Mouse (Mus musculus): ENCODE data around the gene Wscd2. TPM values are rescaled to one million over a fixed set of nuclear protein-coding genes. Genes with fewer than 3 reads are reported as not detected.
A peak's percentile ranks its signal among the peaks of the same experiment; 100 is the strongest.

The Wscd2 gene
- 10 to 100 TPM in 2 of 4 experiments, 1 to 10 TPM in 2; 5.4 to 12.6 (median 9.4) TPM for total RNA-seq (2022)

DNA sequence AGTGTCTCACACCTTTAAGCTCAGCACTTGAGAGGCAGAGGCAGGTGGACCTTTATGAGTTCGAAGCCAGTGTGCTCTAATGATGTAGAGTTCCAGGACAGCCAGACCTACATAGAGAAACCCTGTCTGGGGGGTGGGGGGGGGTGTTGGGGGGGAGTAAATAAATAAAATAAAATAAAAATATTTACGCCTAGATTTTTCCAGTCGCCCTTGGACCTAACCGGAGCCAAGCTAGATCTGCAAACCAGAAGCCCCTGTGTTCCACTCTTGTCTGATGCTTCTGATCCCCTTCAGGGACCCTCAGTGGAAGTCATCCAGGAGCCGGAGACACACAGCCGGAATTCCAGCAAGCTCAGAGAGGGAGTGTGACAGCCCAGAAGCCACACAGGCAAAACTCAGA is at the start of gene Wscd2:
Wscd2 (plus strand) TSS at position 301 of the 400 bp plus-strand sequence.
- DNase-seq: no peak

DNA sequence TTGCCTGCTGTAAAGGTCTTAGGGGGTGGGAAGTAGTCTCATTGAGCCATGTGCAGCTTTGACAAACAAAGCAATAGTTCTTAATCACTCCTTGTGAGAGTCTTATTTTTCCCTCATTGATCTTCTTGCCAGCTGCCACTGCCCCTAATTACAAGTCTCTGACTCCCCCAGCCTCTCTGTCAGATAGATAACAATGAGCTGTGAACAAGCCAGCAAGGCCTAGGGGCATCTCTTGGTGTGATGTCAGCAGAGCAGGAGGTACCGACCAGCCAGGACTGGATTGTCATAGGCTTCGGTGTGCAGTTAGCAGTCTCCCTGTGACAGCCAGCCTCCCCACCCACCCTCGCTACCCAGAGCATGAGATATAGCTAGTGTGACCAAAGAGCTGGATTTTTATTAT is 48.0 kb upstream of the Wscd2 start:
- DNase-seq: no peak

DNA sequence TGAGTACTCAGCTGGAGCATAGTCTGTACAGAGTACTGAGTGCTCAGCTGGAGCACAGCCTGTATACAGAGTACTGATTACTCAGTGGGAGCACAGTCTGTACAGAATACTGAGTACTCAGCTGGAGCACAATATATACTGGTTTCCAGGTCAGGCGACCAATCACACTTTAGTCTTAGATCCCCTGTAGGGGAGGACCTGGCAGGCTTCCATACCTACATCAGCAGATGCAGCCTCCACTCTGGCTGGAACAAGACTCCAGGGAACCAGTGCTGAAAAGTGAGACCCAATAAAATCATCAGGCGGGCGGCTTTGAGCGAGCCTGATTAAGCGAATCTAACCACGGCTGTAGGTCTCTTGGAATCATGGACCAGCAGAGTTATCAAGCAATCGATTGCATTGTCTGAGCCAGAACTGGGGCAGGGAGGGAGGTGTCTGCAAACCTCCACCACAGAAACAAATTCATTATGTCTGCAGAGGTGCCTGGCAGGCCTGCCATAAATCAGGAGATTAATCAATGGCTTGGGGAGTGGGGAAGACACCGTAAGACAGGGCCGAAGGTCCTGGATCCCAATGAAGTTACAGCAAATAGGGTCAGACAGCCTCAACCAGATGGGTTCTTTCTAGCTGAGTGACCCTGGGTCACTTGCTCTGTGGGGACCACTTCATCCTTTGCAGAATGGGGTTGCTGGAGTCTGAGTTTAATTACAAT is 42.0 kb upstream of the Wscd2 start:
- no peak for DNase-seq

DNA sequence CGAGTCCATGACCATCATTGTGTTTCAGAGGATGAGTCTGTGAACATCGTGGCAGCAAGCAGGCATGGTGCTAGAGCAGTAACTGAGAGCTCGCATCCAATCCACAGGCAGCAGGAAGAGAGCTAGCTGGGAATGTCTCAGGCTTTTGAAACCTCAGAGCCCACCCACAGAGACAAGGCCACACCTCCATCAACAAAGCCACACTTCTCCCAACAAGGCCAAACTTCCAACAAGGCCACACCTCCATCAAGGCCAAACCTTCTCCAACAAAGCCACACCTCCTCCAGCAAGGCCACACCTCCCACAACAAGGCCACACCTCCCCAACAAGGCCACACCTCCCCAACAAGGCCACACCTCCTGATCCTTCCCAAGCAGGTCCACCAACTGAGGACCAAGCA is 40.8 kb upstream of the Wscd2 start:
- no peak for DNase-seq

DNA sequence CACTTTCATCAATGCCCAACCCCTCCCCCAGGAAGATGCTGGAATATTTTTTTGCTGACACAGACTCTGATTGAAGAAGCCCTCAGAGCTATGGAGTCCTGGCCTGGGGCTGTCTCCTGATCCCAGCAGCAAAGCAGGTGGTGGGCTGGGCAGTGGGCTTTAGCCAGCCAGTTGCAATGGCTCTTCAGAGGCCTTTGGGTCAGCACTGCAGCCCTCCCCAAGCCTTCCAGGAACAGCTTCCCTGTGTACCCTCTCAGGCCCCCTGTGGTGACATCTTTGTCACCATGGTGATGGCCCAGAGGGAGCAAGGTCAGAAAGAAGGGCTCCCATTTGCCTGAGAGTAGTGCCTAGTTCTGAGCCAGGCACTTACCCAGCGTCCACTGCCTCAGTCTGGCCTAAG is 37.4 kb upstream of the Wscd2 start:
- DNase-seq: no peak

DNA sequence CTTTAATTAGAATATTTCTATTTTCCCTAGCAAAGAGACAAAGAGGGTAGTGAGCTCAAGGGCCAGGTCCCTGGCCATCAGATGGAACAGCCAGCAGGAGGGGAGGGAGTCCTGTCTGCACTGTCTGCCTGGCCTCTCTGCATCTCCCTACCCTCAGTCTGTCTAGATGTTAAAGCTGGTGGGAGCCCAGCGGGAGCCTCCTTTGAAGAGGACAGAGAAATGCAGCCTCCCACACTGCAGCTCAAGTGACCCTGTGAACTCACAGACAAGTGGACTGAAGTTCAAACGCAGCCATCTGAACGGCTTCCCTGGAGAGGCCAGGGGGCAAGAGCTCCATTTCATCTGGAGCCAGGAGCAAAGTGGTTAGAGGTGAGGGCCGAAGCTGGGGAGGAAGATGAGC is 36.8 kb upstream of the Wscd2 start:
- DNase-seq: no peak

DNA sequence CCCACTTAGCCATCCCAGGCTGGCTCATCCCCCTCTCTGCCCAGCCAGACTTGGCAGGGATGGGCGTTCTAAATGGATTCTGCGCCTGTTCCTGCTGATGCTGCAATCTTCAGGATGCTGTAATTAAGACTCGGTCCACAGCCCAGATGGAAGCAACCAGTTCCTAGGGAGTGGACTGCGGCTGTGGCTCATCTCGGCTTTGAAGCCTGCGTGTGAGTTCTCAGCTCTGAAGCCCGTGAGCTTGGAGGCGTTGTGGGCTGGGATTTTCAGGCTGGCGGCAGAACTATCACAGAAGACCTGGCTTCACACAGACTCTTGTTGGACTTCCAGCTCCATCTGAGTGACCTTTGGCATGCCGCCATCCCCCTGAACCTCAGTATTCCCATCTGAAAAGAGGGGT is 34.1 kb upstream of the Wscd2 start:
- DNase-seq: no peak

DNA sequence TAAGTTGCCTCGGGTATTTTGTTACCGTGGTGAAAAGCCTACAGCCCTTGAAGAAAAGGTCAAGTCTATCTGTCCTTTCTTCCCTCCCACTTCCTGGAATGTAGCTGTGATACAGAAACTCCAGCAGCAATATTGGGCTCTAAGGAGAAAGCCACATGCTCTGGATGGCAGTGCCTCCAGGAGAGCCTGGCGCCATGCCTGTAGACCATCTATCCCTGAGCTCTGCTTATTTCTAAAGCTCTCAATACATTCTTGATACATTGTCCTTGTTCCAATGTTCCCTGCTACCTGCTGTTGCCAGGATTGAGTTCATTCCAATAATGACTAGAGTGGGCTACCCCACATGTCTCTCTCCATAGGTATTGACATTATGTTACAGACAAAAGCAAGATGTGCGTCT is 33.4 kb upstream of the Wscd2 start:
- DNase-seq: no peak

DNA sequence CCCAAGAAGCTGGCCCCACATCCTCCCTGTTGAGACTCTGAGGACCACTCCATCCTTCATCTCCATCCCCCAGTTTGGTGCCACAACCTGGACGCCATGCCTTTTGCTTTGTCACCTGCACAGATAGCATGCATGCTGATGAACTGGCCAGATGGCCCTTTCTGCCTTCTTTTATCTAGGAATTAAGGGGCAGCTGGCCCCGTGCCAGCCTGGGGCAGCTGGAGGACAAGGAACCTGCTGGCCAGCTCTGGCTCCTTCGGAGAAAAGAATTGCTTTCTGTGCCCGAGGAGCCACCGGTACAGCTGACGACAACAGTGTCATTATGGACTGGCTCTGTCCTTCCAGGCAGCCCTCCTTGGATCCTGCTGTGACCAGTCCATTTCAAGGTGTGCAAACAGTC is 32.9 kb upstream of the Wscd2 start:
- no peak for DNase-seq

DNA sequence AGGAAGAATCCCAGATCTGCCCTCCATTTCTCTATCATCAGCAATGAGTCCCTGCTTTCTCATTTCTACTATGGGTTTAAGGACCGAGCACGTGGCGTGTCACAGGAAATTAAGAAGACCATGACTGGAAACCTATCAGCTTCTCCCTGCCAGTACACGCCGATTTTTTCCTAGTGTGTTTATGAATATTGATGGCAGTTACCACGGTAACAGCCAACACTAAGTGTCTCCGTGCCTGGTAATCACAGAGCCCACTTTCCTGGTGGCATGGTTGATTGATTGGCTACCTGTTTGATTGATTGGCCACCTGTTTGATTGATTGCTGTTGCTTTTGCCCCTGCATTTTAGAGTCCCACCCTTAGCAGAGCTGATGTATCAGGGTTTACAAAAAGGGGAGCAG is 30.2 kb upstream of the Wscd2 start:
- no peak for DNase-seq

DNA sequence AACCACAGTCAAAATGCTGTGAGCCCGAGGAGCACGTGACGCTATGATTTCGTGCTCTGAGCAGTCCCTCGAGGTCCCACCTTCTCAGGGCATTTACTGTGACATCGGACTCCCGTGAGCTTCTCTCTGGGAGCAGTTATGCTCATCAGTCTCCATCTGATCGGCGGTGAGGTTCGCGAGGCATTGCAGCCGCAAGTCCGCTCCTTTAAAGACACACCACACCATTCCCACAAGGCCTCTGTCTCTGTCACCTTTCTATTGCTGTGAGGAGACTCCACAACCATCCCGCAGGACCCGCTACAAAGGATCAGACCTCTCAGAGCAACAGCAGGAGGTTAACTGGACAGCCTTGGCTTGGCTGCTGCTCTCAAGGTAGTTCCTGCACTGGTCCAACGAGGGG is 28.6 kb upstream of the Wscd2 start:
- DNase-seq: no peak

DNA sequence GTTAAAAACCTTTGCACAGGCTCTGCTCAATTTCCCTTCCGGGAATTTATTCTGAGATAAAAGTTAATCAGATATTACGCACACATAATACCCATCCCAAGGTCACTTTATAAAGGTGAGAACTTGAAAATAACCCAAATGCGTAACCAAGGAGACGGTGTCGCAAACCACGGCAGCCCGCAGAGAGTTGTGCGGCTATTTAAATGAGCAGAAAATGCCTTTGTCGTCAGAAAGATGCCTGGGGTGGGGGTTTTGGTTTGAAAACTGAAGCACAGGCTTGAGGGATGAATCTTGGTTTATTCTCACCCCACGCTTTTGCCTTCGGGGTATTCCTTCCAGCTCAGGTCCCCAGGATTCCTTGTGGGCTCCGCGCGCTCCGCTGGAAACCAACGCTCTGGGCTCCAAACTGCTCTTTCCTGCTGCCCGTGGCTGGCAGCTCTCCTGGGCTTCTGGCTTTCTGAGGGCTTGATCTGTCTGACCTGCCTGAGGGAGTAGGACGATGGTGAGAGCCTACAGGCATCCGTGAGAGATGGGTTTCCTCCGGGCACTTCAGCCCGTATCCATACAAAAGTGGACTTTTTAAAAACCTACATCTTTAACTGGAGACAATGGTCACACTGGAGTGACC is 28.0 kb upstream of the Wscd2 start:
- DNase-seq: no peak

DNA sequence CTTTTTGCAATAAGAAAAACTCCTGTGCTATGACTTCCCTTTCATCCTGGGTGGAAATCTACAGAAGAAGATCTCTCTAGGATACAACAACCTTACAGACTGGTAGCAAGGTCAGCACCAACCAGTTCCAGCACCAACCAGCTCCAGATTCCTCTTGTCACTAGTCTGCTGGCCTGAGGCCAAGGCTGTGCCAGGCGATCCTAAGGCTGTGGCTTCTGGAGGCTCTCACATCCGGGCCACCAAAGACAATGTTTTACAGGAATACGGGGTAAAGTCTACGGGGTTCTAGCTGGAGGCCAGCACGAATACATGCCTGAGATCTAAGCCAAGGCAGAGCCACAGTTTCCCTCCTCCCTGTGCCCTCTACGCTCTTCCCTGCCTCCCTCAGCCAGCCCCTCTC is 25.4 kb upstream of the Wscd2 start:
- DNase-seq: no peak

DNA sequence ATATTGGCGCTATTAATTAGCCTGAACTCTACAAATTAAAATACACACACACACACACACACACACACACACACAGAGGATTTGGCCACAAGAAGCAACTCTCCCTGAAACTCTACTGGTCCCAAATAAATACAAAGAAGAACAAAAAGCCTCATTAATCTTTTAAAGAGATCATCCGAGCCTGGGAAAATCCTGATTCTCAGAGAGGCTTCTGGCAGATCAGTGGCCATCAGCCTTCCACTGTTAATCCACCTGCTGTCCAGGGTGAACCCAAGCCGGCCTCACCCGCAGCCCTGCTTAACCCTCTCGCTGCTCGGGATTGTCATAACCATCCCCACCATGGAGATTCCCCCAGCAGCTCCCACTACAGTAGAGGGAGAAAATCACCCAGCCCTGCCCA is 23.6 kb upstream of the Wscd2 start:
- no peak for DNase-seq

DNA sequence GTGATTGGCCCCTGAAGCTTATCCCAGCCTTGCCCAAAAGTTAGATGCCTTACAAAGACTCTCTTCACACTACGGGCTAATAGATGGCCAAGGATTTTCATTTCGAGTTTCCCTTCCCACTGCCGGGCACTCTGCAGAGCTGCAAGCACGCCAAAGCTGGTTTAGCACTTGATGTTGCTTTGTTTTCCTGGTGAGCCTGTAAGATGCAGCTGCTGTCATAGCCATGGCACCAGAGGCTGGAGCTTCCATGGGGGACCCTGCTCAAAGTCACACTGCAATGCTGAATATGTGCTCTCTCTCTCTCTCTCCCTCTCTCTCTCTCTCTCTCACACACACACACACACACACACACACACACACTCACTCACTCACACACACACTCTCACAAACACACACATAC is 23.1 kb upstream of the Wscd2 start:
- no peak for DNase-seq

DNA sequence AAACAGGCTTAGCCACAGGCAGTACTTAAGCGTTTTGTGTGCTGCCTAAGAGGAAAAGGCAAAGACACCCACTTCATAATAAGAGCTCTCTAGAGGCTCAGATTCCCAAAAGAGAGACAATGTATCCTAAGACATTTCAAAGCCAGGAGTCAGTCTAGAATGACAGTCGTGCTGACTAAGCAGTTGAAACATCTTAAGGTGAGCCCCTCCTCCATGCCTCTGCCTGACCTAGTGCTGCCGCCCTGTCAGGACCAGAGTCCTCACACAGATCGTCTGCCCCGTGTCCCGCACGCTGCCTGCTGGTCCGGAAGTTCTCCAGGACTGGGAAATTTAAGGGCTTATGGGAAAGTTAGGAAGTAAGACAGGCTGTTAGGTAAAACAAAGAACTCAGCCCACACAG is 22.4 kb upstream of the Wscd2 start:
- DNase-seq: no peak

DNA sequence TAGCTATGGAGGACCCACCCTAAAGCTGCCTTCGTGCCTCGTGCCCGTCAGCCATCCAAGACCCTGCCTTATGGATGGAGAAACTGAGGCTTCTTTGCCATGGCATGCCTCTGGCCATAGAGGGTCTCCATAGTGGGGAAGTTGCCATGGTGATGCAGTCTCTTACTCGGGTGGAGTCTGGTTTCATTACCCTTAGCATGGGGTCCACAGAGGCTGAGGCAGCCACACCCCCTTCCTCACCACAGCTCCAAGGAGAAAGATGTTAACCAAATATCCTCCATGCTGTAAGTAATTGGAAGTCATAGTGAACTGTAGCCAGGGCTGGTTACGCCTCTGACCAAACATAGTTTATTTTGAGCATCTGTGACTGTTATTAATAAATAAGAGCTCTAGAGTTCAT is 21.5 kb upstream of the Wscd2 start:
- DNase-seq: no peak

DNA sequence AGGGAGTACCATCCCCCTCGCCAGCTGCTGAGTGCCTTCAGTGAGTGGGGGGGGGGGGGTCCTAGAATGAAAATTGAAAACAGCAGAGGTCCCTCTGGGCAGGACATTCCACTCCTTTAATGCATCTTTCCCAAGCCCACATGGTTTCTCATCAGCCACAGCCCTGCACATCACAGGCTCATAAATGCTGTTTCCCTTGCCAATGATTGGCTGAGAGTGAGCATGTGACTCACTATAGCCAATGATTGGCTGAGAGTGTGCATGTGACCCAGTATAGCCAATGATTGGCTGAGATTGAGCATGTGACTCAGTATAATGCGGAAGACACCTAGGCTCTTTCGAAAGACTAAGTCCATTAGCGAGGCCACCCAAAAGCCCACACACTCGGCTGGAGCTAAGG is 20.9 kb upstream of the Wscd2 start:
- no peak for DNase-seq

DNA sequence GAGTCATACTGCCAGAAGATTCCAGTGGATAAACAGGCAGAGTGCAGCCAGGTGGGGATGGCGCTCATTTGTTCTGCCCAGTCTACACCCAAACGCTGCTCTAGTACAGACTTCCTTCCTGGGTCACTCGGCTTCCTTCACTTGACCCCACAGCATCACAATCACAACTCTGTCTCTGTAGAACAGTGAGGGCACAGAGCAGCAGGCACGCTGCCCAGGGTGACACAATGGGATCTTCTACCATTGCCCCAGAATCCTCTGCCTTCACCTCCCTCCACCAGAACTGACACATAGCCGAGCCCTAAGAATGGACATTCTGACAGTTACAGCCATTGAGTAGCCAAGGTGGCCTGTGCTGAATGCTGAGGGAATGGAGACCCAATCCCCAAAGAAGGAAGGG is 20.3 kb upstream of the Wscd2 start:
- no peak for DNase-seq

DNA sequence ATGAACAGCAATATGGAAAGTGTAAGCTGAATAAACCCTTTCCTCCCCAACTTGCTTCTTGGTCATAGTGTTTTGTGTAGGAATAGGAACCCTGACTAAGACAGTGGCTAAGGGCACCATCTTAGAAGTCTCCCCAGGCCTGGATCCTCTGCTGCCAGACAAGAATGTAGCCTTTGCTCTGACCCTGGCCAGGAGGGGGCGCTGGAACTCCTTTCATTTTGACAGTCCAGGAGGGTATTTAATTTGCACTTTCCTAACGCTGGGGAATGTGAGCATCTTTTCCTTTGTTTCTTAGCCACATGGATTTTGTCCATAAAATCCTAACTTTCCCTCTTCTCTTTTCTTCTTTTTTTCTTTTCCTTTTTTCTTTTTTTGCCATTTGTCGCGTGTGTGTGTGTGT is 18.7 kb upstream of the Wscd2 start:
- peak; percentile 21 for DNase-seq

DNA sequence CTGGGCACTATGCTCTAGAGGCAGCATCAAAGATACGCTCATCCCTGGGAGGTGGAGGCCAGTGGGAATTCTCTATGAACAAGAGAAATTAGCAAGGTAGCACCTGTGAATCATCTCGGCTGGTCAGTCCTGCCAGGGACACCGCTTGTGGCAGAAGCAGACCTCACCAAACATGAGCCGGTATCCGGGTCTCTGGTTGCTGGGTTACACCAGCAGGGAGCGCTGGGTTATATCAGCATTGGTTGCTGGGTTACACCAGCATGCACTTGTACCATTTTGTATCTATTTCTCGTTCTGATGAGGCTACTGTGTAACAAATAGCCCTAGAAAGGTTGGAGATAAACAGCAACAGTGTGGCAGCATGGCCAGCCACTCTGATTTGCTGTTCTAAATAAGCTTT is 17.8 kb upstream of the Wscd2 start:
- no peak for DNase-seq

DNA sequence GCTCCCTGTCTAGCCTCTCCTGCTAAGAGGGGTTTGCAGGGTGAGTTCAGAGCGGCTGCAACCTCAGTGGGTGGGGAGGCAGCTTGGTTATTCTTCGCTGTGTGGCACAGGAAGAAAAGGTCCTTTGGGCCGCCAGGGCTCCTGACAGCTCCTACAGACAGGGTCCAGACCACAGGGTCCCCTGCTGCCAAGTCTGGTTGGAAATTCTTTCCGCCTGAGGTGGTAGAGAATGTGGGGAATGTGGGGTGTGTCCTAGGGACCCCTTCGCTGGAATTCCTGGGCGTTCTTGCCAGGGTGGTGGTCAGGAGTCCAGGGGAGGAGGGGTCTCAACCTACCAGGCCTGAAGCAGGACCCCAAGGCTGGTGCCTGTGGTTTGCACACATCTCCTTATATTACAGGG is 13.3 kb upstream of the Wscd2 start:
- no peak for DNase-seq

DNA sequence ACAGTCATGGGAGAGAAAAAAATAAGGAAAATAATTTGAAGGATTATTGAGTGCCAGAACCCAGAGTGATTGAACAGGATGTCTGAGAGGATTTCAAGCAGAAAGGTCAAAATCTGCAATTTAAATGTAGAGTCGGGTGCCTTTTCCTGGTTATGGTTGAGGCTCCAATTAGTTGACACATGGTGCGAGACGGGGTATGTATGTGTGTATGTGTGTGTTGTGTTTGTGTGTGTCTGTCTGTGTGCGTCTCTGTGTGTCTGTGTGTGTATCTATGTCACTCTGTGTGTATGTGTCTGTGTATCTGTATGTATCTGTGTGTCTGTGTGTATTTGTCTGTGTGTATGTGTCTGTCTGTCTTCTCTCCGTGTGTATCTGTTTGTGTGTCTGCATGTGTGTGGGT is 11.1 kb upstream of the Wscd2 start:
- no peak for DNase-seq

DNA sequence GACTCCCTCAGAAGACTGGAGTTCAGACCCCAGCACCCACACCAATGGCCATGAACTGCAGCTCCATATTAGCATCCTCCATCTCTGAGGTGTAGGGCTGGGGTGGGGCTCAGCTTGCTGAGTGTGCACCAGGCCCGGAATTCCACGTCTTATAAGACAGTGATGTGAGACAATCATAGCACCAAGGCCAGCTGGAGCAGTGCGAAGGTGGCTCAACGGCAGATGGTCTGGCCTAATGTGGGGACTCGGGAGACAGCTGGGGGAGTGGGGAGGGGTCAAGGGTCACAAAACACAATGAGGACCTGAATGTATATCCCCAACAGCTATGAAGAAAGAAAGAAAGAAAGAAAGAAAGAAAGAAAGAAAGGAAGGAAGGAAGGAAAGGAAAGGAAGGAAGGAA is 9.7 kb upstream of the Wscd2 start:
- no peak for DNase-seq
